Mouse (Mus musculus) kidney, postnatal 10 days (tissue): Measurements from ENCODE around the gene Aatk.

ENCODE experiments used
- DNase-seq: peaks from one replicate; pipeline ENCODE4 v3.0.0; 2021; ENCODE audit warnings: mixed read lengths

Gene Aatk

DNA sequence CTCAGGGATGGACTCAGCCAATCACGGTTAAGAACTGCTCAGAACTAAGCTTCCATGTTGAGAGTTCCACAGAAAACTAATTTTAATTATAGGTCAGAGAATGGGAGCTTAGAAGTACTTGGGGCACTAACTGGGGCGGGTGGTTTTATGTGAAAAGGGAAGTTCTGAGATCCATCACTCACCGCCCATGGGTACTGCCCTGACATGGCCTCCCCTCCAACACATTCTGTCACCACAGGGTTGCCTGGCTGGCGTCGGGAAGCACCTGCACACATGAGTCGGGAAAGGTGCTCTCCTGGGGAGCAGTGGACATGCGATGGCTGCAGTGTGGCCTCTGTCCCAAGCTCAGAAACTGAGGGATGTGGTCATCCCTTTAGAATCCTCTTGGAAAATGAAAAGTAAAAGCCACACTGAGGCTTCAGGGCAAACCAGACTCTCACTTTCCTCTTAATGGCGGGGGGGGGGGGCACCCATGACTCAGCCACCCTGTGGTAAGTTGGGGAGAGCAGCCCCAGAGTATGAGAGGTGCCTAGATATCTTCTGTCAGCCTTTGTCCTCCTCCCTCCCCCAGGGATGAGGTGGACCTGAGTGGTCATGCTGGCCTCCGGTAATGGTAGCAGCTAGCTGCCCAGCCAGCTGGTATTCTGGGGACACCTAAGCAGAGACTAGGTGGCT is 60.1 kb downstream of the Aatk start:
- DNase-seq, result no peak

DNA sequence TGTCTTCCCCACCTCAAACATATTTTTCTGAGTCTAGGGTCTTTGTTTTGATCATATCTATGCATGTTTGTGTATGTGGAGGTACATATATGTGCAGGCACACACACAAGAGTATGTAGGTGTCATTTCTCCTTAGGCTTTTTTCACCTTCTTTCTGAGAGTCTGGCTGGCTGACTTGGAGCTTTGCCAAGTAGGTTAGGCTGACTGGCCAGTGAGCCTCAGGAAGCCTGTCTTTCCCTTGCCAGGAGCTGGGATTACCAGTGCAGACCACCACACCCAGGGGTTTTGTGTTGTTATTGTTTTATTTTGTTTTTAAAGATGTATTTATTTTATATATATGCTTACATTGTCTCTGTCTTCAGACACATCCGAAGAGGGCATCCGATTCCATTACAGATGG is 63.8 kb downstream of the Aatk start:
- peak; percentile 49 for DNase-seq

DNA sequence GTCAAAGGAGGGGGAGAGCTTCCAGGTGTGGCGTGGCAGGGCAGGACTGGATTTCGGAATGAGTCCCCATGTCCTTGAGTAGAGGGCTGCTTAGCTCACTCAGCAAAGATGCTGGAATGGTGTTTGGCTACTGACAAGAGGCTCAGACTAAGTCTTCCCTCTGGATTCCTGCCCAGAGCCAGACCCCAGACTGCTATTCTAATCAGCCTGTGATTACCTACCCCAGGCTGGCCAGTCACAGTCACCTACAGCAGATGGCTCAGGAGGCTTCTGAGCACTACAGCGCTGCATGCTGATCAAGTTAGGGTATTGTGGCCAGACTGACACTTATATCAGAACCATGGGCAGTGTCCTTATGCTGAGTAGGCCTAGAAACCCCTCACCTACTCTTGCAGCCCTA is 64.7 kb downstream of the Aatk start:
- DNase-seq, result no peak

DNA sequence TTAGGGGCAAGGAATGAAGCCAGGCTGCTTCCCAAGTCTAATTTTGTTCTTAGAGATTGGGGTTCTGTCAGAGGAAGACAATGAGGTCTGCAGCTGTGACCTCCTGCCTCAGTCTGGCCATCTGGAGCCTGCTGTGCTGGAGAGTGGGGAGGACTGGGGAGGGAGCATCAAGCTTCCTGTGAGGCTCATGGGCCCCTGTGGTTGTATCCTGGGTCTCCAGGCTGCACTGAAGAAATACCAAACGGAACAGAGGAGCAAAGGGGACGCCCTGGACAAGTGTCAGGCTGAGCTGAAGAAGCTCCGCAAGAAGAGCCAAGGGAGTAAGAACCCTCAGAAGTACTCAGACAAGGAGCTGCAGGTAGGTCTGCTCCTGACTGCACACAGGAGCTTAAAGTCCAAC is 65.2 kb downstream of the Aatk start:
- DNase-seq, result no peak

DNA sequence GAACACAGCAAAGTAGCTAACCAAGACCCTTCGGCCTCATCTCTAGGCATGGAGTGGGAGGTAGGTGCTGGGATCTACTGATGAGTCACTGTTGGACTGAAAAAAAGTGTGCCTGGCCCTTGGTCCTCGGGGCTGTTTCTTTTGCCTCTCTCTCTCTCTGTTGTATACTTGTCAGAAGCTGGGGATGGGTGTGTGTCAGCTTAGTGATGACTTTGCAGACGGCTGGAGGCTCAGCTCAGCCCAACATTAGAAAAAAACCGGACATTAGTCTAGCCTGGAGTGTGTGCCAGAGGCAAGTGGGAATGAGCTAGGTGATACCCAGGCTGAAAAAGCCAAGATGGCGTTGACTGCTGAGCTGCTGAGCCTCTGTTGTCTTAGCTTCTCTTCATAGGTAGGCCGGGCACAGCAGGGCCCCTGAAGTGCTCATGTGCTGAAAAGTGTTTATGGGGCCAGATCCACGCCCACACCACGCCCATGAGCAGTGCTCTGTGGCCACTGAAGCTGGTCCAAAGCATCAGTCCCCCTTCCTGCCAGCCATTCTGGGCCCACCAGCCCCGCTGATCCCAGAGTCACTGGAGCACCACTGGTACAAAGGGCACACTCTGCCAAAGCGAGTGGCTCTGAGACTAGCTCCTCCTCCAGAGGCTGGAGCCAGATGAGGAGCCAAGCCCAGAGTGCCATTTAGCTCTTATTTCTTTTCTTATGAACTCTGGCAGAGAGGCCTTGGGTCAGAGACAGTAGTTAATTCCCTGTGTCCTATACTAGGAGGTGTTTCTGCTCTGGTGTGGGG is 67.2 kb downstream of the Aatk start:
- DNase-seq, result peak; percentile 67

DNA sequence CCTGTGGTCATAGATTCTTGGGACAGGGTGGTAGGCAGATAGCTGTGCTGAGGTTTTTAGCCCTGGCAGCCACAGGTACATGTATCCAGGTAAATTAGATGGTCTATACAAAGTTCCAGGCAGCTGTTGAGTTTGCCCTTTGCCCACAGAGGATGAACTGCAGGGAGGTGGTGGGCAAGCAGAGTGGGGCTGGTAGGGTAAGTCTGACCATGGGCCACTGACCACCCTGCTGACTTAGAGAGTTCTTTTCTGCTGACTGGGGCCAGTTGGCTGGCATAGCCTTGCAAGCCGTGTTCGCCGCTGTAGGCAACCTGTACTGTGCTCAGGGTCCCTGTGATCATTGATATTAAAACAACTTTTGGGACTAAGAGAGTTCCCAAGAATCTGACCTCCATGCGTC is 68.3 kb downstream of the Aatk start:
- DNase-seq, result peak; percentile 48

DNA sequence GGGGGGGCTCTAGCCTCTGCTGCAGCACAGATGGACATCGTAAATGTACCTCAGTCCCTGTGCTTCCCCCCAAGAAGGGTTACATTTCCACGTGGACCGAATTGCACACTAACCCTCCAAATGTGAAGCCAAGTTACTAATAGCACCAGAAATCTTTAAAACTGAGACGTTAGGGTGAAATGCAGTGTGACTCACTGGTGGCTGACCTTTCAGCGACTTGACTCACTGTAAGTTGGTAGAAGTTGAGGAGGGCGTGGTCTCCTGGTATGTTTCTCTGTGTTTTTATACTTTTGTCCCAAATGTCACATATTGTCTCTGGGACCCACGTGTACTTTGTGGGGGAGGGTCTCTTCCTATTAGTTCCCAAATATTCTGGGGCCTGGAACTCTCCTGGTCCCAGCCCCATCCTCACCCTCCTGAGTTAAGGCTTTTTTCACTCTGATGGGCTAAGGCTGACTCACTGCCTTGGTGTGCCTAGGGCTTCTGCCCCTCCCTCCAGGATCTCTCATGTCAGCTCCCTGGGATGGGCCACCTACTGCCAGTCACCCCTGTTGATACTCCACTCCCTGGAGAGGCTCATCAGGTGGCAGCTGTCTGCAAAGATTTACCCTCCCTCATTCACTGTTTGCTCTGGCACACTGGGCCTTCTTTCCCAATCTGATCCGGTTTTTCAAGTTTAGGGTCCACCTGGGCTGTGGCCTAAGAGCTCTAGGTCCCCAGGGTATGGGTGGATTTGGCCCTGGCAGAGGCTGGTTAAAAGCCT is 71.0 kb downstream of the Aatk start:
- DNase-seq, result no peak

DNA sequence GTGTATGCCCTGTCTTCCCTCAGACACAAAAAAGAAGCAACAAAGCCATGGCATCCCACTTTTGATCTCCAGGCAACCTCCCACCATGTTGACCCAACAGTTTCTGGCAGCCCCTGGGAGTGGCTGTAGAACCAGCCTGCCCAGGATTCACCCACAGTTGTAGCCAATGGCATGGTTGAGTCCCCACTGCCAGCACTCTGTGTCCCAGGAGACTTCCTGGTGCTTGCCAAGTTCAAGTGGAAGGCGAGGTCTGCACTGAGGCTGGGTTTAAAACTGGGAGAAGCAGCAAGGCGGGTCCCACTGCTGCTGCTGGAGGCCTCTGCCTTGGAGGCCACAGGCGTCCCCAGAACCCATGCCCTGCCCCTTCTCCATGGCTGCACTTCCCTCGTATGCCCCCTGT is 73.2 kb downstream of the Aatk start:
- no peak for DNase-seq

DNA sequence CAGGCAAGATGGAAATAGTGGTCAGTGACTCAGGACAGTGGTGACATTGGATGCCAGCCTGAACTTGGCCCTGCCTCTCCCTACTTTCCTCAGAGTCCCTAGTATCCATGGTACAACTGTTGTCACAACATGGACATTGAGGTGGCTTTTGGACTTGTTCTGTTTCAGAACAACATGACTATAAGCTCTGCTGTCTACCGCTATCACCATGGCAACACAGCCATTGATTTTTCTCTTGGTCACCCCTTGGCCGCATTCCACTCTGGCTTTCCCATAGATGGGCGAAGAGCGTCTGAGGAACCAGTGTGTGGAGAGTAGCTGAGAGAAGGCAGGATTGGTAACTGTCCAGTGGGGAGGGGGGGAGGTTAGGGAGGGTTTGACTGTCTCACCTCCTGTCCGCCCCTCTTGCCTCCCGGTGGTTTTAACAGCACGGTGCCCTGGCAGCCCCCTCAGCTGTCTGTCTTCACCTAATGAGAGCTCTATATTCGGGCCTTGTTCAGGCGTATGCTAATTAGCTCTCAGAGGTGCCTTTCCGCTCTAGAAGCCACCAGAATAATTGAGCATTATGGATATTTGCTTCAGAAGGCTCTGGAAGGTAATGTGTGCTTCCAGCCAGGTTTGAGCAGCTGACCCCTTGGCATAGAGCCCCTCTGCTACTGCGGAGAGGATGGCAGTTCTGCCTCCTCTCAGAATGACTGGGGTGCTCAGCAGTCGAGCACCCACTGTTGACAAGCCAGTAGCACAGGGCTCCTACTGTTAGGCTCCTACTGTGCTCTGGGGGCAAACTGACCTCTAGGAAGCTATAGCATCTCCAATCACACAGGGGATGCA is 76.7 kb downstream of the Aatk start:
- no peak for DNase-seq

DNA sequence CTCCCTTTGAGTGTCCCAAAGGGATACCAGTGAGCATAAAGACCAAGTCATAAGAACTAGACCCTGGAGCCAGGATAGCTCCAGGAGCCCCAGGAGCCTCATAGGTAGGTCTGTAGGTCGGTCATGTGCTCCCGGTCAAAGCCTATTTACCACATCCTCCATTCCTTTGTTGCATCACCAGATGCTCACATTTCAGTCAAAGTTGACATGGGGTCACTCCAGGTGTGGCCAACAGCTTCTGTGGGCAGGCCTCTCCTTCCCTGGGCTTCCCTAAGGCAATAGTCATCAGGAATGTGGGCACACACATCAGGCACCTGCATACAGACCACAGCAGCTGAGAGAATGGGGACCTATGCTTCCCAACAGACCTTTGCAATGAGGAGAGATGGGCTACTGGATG is 79.1 kb downstream of the Aatk start:
- no peak for DNase-seq

DNA sequence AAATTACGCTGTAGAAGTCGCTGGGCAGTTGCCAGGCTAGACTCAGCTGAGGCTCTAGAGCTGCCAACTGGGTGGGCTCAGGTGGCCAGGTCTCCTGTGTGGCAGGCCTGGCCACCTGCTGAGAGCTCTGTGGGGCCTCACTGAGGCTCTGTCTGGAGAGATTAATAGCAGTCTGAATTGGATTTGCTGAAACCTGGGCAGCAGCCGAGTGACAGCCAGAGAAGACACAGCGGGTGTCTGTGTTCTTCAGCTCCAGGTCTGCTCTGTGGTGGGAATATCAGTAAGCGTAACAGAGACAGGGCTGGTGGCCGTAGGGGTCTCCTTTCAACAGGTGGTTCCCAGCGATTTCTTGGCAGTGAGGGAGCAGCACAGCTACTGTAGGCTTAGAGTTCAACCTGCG is 79.6 kb downstream of the Aatk start:
- DNase-seq, result no peak

DNA sequence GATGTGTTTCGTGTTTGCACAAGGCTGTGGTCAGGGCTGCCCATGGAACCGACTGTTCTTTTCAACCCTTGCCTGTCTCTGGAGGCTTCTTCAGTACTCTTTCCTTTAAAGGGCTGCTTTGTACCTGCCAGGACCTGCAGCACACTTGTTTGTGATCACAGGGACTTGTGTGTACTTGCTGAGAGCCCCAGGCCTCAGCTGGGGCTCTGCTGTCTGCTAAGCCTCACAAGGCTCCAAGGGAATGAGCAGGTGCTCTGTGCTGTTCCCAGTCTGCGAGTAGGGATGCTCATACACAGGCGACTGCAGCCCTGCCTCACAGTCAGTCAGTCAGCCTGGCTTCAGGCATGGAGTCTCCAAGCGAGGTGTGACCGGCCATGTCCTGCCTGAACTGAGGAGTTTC is 80.7 kb downstream of the Aatk start:
- DNase-seq, result no peak

DNA sequence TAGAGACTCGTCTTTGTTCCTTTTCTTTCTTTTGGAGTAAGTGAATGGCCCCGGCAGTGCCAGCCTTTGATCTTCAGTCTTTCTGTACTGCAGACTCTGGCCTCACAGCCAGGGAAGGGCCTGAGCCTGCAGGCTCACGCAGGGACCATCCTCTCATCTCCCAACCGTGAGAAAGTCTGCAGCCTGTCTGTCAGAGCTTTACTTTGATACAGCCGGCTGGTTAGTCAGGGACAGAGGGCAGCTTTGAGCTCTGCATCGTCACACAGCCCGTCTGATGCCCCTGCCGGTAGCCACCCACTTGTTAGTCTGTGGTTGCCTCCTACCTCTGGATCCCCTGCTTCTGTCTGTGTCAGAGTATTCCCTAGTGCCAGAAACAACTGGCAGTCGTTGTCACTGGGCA is 81.9 kb downstream of the Aatk start:
- no peak for DNase-seq

DNA sequence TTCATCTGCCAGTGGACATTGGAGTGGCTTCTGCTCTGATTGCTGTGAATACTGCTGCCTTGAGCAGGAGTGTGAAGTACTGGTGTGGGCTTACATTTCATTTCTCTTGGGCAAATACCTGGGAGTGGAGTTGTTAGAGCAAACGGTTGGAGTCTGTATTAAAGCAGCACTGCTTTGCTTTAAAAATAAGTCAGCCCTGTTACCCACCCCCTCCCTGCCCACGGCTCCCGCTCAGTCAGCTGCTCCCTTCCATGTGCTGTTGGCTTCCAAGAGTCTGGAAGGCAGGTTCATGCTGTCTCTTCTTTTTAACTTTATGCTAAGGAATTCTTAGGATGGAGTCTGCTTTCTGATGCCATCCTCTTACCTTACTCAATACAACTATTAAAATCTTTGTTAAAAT is 85.5 kb downstream of the Aatk start:
- no peak for DNase-seq

DNA sequence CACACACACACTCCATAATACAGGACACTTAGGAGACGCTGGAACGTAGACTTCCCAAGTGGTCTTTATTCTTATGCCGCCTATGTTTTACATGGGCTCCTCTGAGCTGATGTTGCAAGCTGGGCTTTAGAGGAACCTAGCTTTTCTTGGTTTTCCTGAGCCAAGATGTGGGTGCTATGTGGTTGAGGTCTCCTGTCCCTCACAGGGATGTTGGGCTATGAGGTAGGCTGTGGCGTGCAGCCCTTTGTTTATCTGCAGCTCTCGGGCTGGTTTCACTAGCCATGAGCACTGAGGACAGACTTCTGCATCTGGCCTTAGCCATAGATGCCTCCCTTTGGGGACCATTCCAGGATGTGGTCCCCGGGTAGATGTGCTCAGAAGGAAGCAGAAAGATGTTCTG is 86.3 kb downstream of the Aatk start:
- DNase-seq, result no peak

DNA sequence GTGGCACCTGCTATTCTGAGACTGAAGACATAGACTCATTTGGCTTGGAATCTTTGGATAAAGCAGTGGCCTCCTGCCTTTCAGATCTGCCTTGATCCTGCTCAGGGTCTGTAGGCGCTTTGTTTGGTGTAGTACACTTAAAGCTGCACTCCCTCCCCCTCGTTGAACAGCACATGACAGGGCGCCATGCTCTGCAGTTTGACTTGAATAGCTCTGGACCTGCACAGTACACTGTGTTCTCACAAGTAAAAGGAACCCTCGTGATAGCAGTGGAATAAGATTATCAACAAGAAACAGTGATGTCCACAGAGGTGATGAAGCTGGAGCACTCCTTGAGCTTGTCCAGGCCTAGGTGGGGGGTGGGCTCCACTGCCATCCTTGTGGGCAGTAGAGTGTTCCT is 87.3 kb downstream of the Aatk start:
- no peak for DNase-seq

DNA sequence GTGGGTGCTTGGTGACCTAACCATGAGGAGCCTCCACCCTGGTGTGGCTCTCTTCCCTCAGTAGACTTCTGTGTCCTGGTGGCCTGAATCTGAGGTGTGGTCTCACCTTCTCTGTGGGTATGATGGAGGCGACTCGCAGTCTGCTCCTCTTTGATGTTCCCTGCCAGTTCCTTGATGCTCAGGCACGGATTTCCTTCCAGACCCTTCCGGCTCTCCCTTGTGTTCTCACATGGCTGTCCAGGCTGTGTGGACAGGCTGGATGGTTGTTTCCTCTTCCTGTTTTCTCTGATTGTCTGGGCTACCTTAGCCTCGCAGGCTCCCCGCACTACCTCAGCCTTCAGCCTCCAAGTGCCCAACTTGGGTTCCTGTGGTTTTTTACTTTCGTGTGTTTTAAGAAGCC is 88.1 kb downstream of the Aatk start:
- DNase-seq, result peak; percentile 45
